Mouse (Mus musculus): Measurements from ENCODE around the gene Ydjc.
"Not testable (repeated sequence)": the region's sequence is repeated elsewhere in the genome, so short reads cannot be mapped to it uniquely, and the experiment has no call there.

The Ydjc gene

DNA sequence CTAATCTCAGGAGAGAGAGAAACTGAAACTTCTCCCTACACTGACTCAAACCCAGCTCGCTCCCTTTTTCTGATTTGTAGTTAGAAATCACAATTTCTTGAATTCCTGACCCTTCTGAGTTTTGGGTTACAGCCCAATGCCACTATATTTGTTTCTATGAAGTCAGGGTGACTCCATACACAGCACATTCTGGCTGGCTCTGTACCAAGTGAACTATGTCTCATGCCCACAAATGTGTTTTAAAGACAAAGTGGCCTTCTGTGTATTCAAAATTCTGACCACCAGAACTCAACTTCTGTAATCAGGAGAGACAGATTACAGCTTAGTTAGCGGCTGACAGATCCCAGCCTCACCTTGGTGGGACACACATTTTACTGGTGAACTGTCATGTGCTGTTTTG lies 9.9 kb downstream of the Ydjc start:
- no peak for DNase-seq

DNA sequence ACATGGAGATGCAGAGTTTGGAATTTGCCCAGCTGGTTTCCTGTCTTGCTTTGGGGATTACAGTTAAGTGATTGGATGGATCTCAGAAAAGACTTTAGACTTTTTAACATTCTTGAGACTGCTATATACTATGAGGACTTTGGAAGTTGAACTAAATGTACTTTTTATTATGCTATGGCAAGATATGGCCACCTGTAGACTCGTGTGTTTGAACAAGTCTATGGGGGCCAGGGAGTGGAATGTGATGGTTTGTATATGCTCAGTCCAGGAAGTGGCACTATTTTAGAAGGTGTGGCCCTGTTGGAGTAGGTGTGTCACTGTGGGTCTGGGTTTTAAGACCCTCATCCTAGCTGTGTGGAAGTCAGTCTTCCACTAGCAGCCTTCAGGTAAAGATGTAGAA lies 21.1 kb downstream of the Ydjc start:
- DNase-seq = not testable (repeated sequence)

GRCm38 (mm10) chr16:17167179-17167578 lies 22.8 kb downstream of the Ydjc start:
- DNase-seq = no peak

DNA sequence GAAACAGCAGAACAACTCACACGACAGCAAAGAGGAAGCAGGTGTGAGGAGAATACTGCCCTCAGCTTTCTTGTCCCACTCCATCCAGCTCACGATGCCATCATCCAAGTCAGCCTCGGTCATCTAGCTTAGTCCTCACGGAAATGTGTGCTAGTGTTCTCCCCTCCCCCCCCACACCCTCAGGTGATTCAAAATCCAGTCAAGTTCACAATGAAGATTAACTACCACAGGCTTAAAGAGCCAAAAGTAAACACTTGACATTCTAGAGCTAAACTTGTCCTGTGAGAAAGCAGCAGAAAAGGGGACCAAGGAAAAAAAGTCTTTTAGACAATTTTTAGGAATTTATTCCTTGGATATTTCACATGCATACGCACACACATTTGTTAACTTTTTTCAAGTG lies 23.6 kb downstream of the Ydjc start:
- peak in 1 of 2 experiments; percentile 38 for DNase-seq

DNA sequence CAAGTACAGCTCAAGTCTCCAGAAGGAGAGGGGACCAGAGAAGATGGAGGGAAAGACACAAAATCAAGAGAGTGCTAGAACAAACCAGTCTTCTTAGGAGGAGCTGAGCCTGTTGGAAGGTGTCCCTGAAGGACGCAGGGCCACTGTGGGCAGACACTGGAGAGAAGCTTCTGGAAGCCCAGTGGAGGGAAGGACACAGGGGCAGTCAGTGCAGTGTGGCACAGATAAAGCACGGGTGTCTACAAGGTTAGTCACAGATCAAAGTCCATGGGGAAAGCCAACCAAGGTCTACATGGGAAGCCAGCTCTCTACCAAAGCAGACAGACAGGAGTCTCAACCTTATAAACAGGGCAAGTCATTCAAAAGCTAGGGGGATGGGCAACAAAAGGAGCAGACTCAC lies 31.3 kb downstream of the Ydjc start:
- DNase-seq = no peak

DNA sequence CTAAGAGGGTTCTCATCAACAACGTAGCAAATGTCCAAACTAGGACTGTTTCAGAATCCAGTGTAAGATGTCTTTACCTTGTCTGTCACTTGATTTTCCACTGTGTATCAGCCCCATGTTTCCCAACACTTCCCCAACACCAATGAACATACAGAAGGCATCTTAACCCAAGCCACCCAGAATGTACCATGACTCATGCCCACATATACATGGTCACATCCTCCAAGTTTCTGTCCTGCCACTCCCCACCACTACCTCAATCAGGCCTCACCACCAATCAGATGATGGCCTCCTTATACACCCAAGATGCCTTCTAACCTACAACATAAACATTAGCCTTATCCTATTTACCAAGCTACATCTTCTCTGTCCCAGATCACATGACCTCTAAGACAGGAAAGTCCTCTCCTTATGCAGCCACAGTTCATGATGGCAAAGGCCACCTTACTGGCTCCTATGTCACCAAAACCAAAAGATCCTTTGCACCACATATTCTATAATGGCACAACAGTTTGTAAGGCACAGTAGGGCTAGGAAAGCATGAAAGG lies 33.3 kb downstream of the Ydjc start:
- no peak for DNase-seq

- DNase-seq = no peak
These were observed 35.3 kb downstream of the Ydjc start for GRCm38 (mm10) chr16:17179706-17180105.

- peak; percentile 54 to 63 for DNase-seq
These were observed 37.0 kb downstream of the Ydjc start for GRCm38 (mm10) chr16:17181382-17181781.

GRCm38 (mm10) chr16:17182136-17182535 lies 37.7 kb downstream of the Ydjc start:
- no peak for DNase-seq

GRCm38 (mm10) chr16:17183003-17183402 lies 38.6 kb downstream of the Ydjc start:
- DNase-seq = no peak

GRCm38 (mm10) chr16:17185475-17185874 lies 41.1 kb downstream of the Ydjc start:
- no peak for DNase-seq

- no peak for DNase-seq
These were observed 49.4 kb downstream of the Ydjc start for GRCm38 (mm10) chr16:17193823-17194222.

DNA sequence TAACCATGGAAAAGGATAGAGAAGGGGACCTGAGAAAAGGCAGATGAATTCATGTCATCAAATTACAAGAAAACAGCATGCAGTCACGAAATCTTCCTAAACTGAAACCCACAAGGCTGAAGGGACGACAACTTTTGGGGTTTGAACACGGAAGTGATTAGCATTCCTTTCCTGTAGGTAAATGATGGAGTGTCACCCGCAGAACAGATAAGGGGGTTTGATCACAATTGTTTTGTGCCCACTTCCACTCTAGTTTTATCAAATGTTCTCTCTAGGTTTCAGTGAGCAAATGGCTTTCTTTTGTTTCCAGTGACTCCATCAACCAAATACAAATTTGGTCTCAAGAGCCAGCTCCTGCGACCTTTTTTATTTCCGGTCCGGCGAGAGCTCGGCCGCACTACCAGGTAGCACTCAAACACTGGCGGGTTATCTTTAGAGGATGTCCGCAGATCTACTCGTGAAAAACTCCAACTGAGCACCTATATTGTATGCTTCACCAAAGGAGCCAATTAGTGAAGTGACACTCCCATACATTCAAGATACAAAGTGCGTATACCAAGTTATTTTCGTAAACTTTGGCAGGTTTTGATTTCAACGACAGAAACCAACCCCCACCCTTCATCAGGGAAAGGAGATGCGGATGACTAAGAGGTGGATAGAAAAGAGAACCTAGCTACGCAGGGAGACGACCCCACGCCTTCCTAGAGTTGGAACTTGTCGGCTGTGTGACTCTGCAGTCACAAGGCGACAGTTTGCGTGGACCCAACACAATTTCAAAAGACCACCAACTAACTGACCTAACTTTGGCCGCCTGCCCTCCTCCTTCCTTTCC lies 55.9 kb downstream of the Ydjc start:
- no peak for DNase-seq

GRCm38 (mm10) chr16:17200953-17201707 lies 56.7 kb downstream of the Ydjc start:
- DNase-seq = peak; percentile 83 to 85

DNA sequence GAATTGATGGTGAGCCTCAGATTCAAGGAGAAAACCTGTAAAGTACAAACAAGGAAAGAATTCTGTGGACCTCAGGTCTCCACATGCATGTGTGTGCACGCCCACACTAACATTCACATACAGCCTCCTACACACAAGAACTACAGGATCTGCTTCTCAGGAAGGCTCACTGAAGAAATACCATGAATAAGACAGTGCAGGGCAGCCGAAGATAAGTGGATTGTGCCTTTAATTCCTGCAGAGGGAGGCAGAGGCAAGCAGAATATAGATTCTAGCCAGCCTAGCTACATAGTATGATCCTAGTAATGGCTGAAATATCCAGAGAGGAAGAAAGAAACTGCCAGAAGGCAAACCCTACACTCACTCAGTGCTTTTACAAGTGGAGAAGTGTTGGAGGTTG lies 57.6 kb downstream of the Ydjc start:
- no peak for DNase-seq

GRCm38 (mm10) chr16:17202549-17202948 lies 58.1 kb downstream of the Ydjc start, which contains the start of gene Ube2l3:
Ube2l3 (minus strand) TSS chr16:17202649.
- no peak for DNase-seq

- DNase-seq = peak; percentile 20 to 54
These were observed 60.6 kb downstream of the Ydjc start for GRCm38 (mm10) chr16:17204990-17205389.

DNA sequence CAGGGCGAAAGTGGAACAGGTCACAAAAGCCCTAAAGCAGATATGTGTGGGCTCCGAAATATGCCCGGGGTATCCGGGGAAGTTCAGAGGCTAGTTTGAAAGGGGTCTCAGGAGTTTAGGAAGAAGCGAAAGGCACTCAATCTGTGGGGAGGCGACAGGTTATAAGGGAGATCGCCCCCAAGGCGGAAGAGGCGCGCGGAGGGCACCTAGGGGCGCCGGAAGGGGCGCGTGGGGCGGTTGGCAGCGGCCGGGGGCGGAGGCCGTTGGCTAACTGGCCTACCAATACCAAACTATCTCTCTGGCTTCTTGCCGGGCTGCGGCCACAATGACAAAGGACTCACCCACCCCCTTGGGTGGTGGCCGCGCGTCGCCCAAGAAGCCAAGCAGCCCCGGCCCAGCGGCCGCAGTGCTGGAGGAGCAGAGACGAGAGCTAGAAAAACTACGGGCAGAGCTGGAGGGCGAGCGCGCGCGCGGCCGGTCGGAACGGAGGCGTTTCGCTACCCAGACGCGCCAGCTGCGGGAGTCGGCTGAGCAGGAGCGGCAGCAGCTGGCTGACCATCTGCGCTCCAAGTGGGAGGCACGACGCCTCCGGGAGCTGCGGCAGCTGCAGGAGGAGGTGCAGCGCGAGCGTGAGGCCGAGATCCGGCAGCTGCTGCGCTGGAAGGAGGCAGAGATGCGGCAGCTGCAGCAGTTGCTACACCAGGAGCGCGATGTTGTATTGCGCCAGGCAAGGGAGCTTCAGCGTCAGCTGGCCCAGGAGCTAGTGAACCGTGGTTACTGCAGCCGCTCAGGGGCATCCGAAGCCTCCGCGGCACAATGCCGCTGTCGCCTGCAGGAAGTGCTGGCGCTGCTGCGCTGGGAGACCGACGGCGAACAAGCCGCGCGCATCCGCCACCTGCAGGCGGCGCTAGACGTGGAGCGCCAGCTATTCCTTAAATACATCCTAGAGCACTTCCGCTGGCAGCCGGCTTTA lies 64.3 kb downstream of the Ydjc start, which contains the start of gene Rimbp3:
TSS of gene Rimbp3 (plus strand) at position 215 of the 973 bp plus-strand sequence.
- peak; percentile 79 to 83 for DNase-seq

DNA sequence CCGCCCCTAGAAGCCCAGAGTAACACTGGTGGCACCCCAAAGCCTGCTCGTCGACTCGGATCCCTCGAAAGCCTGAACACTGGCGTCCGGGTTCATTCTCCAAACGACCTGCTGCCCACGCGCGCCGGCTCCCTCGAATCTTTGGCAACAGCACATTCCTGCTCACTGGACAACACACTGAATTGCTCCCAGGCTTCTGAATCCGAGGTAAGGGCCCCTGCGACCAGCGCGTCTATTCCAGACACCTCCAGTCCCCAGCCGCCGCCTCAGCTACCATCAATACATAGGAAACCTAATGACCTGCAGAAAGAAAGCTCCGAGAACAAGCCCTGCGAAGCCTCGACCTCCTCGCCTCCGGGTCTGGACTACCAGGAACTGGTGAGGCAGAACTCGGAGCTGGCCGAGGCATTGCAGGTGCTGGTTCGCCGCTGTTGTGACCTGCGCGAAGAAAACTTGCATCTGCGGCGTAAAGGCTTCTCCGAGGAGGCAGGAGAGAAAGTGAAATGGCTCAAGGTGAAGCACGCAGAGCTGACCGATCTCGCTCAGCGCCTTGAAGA lies 65.1 kb downstream of the Ydjc start:
- peak in 1 of 2 experiments; percentile 12 for DNase-seq
